Mouse (Mus musculus): Measurements from ENCODE around the gene Mpv17. TPM values are rescaled to one million over a fixed set of nuclear protein-coding genes. Genes with fewer than 3 reads are reported as not detected.
A peak's percentile ranks its signal among the peaks of the same experiment; 100 is the strongest.

Gene Mpv17
- polyA plus RNA-seq, 1 experiment = 55.8 TPM

- Histone ChIP-seq H3K27me3 (ENCODE audit: control insufficient read depth, insufficient read depth, low read length) (no peaks in the 10 kb centered on the region), H3K27ac (ENCODE audit: control insufficient read depth, insufficient read depth, low read length) (no peak overlapping the region), H3K4me3 (ENCODE audit: control insufficient read depth, insufficient read depth, low read length) (no peak overlapping the region), H3K4me1 (replicated peaks; ENCODE audit: control insufficient read depth, insufficient read depth, low read length) (peaks cover 4% of the 10 kb centered on the region), H3K36me3 (ENCODE audit: control insufficient read depth, insufficient read depth, low read length) (peaks cover 27% of the 10 kb centered on the region)
- TF ChIP-seq POLR2A (IDR thresholded peaks at IDR 0.05; ENCODE audit: control insufficient read depth, extremely low read depth, insufficient read depth, low read length, poor library complexity) (no peak), CTCF (IDR thresholded peaks at IDR 0.05; ENCODE audit: borderline replicate concordance, control insufficient read depth, extremely low read depth, insufficient read depth, low read length, poor library complexity) (no peak)
- DNase-seq = no peak
- WGBS = 80% methylated on average over 4 of the region's 4 CpGs
Observed at GRCm38 (mm10) chr5:31188223-31188840, 34.3 kb upstream of the Mpv17 start.

- TF ChIP-seq CTCF (IDR thresholded peaks at IDR 0.05; ENCODE audit: borderline replicate concordance, control insufficient read depth, extremely low read depth, insufficient read depth, low read length, poor library complexity) (no peak), POLR2A (IDR thresholded peaks at IDR 0.05; ENCODE audit: control insufficient read depth, extremely low read depth, insufficient read depth, low read length, poor library complexity) (no peak)
- DNase-seq = no peak
- Histone ChIP-seq H3K36me3 (ENCODE audit: control insufficient read depth, insufficient read depth, low read length) (peaks cover 13% of the 10 kb centered on the region), H3K27me3 (ENCODE audit: control insufficient read depth, insufficient read depth, low read length) (no peaks in the 10 kb centered on the region), H3K4me3 (ENCODE audit: control insufficient read depth, insufficient read depth, low read length) (no peak overlapping the region), H3K4me1 (replicated peaks; ENCODE audit: control insufficient read depth, insufficient read depth, low read length) (peaks cover 4% of the 10 kb centered on the region), H3K27ac (ENCODE audit: control insufficient read depth, insufficient read depth, low read length) (no peak overlapping the region)
- WGBS = 74% methylated on average over 4 of the region's 4 CpGs
Observed at GRCm38 (mm10) chr5:31183678-31184077, 29.6 kb upstream of the Mpv17 start.

- TF ChIP-seq POLR2A (IDR thresholded peaks at IDR 0.05; ENCODE audit: control insufficient read depth, extremely low read depth, insufficient read depth, low read length, poor library complexity) (no peak), CTCF (IDR thresholded peaks at IDR 0.05; ENCODE audit: borderline replicate concordance, control insufficient read depth, extremely low read depth, insufficient read depth, low read length, poor library complexity) (no peak)
- DNase-seq = no peak
- Histone ChIP-seq H3K27ac (ENCODE audit: control insufficient read depth, insufficient read depth, low read length) (no peak overlapping the region), H3K4me3 (ENCODE audit: control insufficient read depth, insufficient read depth, low read length) (no peak overlapping the region), H3K36me3 (ENCODE audit: control insufficient read depth, insufficient read depth, low read length) (no peaks in the 10 kb centered on the region), H3K27me3 (ENCODE audit: control insufficient read depth, insufficient read depth, low read length) (no peaks in the 10 kb centered on the region), H3K4me1 (replicated peaks; ENCODE audit: control insufficient read depth, insufficient read depth, low read length) (peaks cover 4% of the 10 kb centered on the region)
- 96% methylated on average over 9 of the region's 9 CpGs for WGBS
Observed at GRCm38 (mm10) chr5:31181183-31181770, 27.2 kb upstream of the Mpv17 start.

DNA sequence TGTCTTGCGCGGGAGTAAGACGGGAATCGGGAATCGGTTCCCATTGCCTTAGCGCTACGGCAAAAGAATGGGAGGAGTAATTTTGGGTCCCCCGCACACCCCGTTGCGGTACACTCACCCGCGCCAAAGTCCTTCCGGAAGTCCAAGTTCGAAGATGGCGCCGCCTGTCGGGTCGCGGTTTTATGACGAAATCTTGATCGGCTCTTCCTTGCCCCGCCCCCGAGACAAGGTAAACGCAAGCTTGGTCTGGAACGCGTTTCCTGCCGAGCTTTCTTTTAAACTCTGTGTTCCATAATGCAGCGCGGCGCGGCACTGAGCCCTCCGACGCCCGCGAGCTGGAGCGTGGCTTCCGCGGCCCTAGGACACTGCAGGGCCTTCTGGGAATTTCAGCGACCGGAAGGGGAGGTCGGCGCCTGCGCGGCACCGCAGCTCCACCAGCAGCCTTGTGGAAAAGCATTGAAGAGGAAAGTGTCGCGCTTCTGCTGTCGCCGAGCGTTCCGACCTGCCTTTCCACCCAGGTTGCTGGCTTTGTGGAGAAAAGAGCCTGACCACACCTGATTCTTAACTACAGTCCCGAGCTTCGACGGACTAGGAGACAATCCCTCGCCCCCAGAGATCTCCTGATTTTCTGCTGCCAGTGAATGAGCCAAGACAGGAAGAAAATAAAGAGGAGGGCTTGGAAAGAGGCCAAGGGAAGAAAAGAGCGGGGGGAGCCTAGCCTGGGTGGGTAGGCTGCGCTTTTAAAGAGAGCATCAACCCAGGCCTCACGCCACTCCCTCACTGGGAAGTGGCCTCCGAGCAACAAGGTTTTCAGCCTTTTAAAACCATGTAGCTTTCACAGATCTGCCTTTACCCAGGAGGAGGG lies 25.9 kb upstream of the Mpv17 start, which contains the start of the genes Gm29609 and Gtf3c2:
Gene Gm29609 (minus strand): TSS at position 146 of the 865 bp plus-strand sequence.
Gene Gtf3c2 (minus strand): TSS at position 379 of the 865 bp plus-strand sequence.
- Histone ChIP-seq H3K4me1 (replicated peaks; ENCODE audit: control insufficient read depth, insufficient read depth, low read length) (peaks cover 4% of the 10 kb centered on the region), H3K27ac (ENCODE audit: control insufficient read depth, insufficient read depth, low read length) (peak within 1 kb of the TSS; percentile 96), H3K4me3 (ENCODE audit: control insufficient read depth, insufficient read depth, low read length) (peak within 1 kb of the TSS; percentile 85), H3K36me3 (ENCODE audit: control insufficient read depth, insufficient read depth, low read length) (no peaks in the 10 kb centered on the region), H3K27me3 (ENCODE audit: control insufficient read depth, insufficient read depth, low read length) (no peaks in the 10 kb centered on the region)
- TF ChIP-seq CTCF (IDR thresholded peaks at IDR 0.05; ENCODE audit: borderline replicate concordance, control insufficient read depth, extremely low read depth, insufficient read depth, low read length, poor library complexity) (0 out of 2 replicates have a peak, but pooled peaks have one; percentile 45), POLR2A (IDR thresholded peaks at IDR 0.05; ENCODE audit: control insufficient read depth, extremely low read depth, insufficient read depth, low read length, poor library complexity) (peak; percentile 90)
- peak; percentile 96 for DNase-seq
- under 1% methylated on average over 59 of the region's 59 CpGs for WGBS

- Histone ChIP-seq H3K36me3 (ENCODE audit: control insufficient read depth, insufficient read depth, low read length) (peaks cover under 1% of the 10 kb centered on the region; the same call in 1 of the 2 replicates), H3K27ac (ENCODE audit: control insufficient read depth, insufficient read depth, low read length) (peak overlapping the region; percentile 96), H3K4me3 (ENCODE audit: control insufficient read depth, insufficient read depth, low read length) (peak overlapping the region; percentile 85), H3K27me3 (ENCODE audit: control insufficient read depth, insufficient read depth, low read length) (no peaks in the 10 kb centered on the region), H3K4me1 (replicated peaks; ENCODE audit: control insufficient read depth, insufficient read depth, low read length) (peaks cover 4% of the 10 kb centered on the region)
- no peak for TF ChIP-seq CTCF (IDR thresholded peaks at IDR 0.05; ENCODE audit: borderline replicate concordance, control insufficient read depth, extremely low read depth, insufficient read depth, low read length, poor library complexity)
- WGBS = under 1% methylated on average over 25 of the region's 25 CpGs
- DNase-seq = no peak
Observed at GRCm38 (mm10) chr5:31179301-31179765, 25.3 kb upstream of the Mpv17 start.

- TF ChIP-seq CTCF (IDR thresholded peaks at IDR 0.05; ENCODE audit: borderline replicate concordance, control insufficient read depth, extremely low read depth, insufficient read depth, low read length, poor library complexity) (no peak), POLR2A (IDR thresholded peaks at IDR 0.05; ENCODE audit: control insufficient read depth, extremely low read depth, insufficient read depth, low read length, poor library complexity) (no peak)
- no peak overlapping the region for H3K27ac ChIP-seq (ENCODE audit: control insufficient read depth, insufficient read depth, low read length)
- peaks cover 96% of the 10 kb centered on the region for H3K36me3 ChIP-seq (ENCODE audit: control insufficient read depth, insufficient read depth, low read length)
- no peaks in the 10 kb centered on the region for H3K4me1 ChIP-seq (replicated peaks; ENCODE audit: control insufficient read depth, insufficient read depth, low read length)
- WGBS = 98% methylated on average over 4 of the region's 4 CpGs
- no peaks in the 10 kb centered on the region for H3K27me3 ChIP-seq (ENCODE audit: control insufficient read depth, insufficient read depth, low read length)
- DNase-seq = no peak
- no peak overlapping the region for H3K4me3 ChIP-seq (ENCODE audit: control insufficient read depth, insufficient read depth, low read length)
Observed at GRCm38 (mm10) chr5:31168630-31169029, 14.6 kb upstream of the Mpv17 start.
